Mouse (Mus musculus) MEL (cell line): ENCODE results near the gene Gm49711.

ENCODE experiments used
- CHD2 ChIP-seq: IDR thresholded peaks from 2 replicates; pipeline ENCODE4 v1.6.1; 2011; ENCODE audit warnings: low read length, improper control_type of control experiment
- CTCF ChIP-seq, 3 experiments: IDR thresholded peaks in 2 of 3; conservative IDR thresholded peaks in 1 of 3; 2 replicates each; pipeline ENCODE4 v1.5.1; 2011 to 2012; ENCODE audit warnings: low read length in 3 of 3, low read depth in 2 of 3, mild to moderate bottlenecking in 2 of 3, improper control_type of control experiment in 1 of 3, inconsistent platforms in 1 of 3, mixed read lengths in 1 of 3, moderate library complexity in 1 of 3; ENCODE audit not compliant: control insufficient read depth in 1 of 3, insufficient read depth in 1 of 3, poor library complexity in 1 of 3, severe bottlenecking in 1 of 3
- EP300 ChIP-seq, 2 experiments: IDR thresholded peaks; 2 replicates each; pipeline ENCODE4 v1.6.1; 2011; ENCODE audit warnings: improper control_type of control experiment in 2 of 2, low read length in 2 of 2, low read depth in 1 of 2, mild to moderate bottlenecking in 1 of 2
- ETS1 ChIP-seq: IDR thresholded peaks from 2 replicates; pipeline ENCODE4 v1.6.1; 2012; ENCODE audit warnings: low read depth, mild to moderate bottlenecking, inconsistent platforms, low read length, improper control_type of control experiment, moderate library complexity
- MYC ChIP-seq: IDR thresholded peaks from 2 replicates; pipeline ENCODE4 v1.6.1; 2011; ENCODE audit warnings: low read depth, mild to moderate bottlenecking, low read length, improper control_type of control experiment, moderate library complexity
- POLR2AphosphoS5 ChIP-seq: IDR thresholded peaks from 2 replicates; pipeline ENCODE4 v1.6.1; 2012; ENCODE audit warnings: low read depth, borderline replicate concordance, mild to moderate bottlenecking, inconsistent platforms, low read length, moderate library complexity, mixed read lengths
- RCOR1 ChIP-seq: IDR thresholded peaks from 2 replicates; pipeline ENCODE4 v1.6.1; 2012; ENCODE audit warnings: low read depth, mild to moderate bottlenecking, inconsistent platforms, low read length, improper control_type of control experiment
- TAL1 ChIP-seq: IDR thresholded peaks from 2 replicates; pipeline ENCODE4 v1.6.1; 2012; ENCODE audit warnings: mild to moderate bottlenecking, inconsistent platforms, low read length, moderate library complexity, mixed read lengths
- TBP ChIP-seq: IDR thresholded peaks from 2 replicates; pipeline ENCODE4 v1.8.0; 2011; ENCODE audit warnings: low read depth, low read length, improper control_type of control experiment
- TCF12 ChIP-seq: IDR thresholded peaks from 2 replicates; pipeline ENCODE4 v1.6.1; 2014; ENCODE audit warnings: low read depth, mild to moderate bottlenecking, inconsistent platforms, low read length, improper control_type of control experiment, moderate library complexity
- USF1 ChIP-seq: IDR thresholded peaks from 2 replicates; pipeline ENCODE4 v1.6.1; 2014; ENCODE audit warnings: low read depth, mild to moderate bottlenecking, inconsistent platforms, low read length, improper control_type of control experiment, moderate library complexity
- ZNF384 ChIP-seq: IDR thresholded peaks from 2 replicates; pipeline ENCODE4 v1.6.1; 2012; ENCODE audit warnings: low read depth, mild to moderate bottlenecking, inconsistent platforms, low read length, improper control_type of control experiment

DNA sequence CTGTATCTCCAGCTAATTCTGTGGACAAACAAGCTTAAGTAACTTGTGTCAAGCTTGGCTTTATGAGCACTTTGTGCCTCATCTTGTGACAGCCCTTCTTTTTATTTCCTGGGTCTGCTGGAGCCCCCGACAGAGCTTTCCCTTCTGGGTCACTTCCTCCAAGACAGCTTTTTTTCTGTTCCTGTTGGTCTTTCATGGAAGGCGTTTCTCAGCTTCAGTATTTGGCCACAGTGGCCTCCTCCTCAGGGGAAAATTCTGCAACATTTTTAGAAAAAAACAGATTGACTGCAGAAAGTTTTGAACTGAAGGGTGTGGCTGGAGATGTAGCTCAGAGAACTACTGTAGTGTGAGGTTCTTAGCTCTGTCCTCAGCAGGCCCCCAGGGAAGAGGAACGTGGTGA lies 31.1 kb downstream of the Gm49711 start:
- TF ChIP-seq ETS1 (no peak), TAL1 (no peak), CTCF (IDR thresholded peaks at IDR 0.05 in 2 of 3, conservative IDR thresholded peaks at IDR 0.05 in 1 of 3; ENCODE audit: control insufficient read depth in 1 of 3, insufficient read depth in 1 of 3, low read depth in 2 of 3, low read length in 3 of 3, poor library complexity in 1 of 3, severe bottlenecking in 1 of 3) (no peak), MYC (no peak), RCOR1 (no peak), CHD2 (no peak), ZNF384 (no peak), POLR2AphosphoS5 (no peak), TBP (no peak), TCF12 (no peak), USF1 (no peak), EP300 (IDR thresholded peaks at IDR 0.05; ENCODE audit: low read depth in 1 of 2, low read length in 2 of 2) (no peak)
